Mouse (Mus musculus) 3134 (cell line): ENCODE measurements at regions not wholly inside any gene's neighbourhood (a gene's known extent, or its start where the extent isn't known, plus 50 kb on each side); places are given as distances from the start of the nearest gene placed in this dataset.

ENCODE experiments used
- DNase-seq: peaks from one replicate; pipeline ENCODE4 v3.0.0-alpha.2; 2011; ENCODE audit warnings: low spot score; ENCODE audit not compliant: insufficient read length; ENCODE audit errors: extremely low read depth

DNA sequence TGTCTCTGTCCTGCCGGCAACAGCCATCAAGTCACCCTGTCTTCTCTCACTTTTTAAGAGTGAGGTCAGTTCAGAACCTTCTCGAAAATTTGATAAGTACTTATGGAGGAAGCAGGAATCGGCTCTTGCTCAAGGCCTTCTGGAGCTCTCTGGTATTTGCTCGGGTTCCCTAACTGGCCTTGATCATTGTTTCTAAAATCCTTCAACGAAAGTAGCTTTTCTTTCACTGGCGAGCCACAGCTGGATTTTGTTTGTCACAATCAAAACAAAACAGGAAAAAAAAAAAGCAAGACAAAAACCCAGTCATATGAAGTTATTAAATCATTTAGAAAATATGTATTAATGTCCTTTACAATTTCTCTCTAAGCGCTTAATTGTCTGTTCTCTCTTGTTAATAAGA is 156.6 kb upstream of the Tex13c2 start:
- DNase-seq = no peak

DNA sequence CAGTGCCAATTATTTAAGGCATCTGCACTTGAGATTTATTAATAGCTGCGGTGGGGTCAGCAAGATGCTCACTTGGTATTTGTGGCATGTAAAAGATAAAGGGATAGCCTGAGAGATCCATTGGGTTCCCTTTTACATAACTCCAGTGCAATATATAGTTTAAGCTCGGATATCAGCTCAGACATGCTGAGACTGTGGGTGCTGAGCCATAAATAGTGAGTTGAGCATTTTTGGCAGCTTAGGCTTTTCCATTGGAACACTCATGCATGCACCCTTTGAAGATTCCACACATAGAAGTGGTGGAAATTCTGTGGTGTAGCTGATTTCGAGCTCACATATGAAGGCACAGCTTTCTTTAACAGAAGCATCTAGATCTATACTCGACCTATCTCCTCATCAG is 155.9 kb upstream of the Tex13c2 start:
- DNase-seq = no peak

DNA sequence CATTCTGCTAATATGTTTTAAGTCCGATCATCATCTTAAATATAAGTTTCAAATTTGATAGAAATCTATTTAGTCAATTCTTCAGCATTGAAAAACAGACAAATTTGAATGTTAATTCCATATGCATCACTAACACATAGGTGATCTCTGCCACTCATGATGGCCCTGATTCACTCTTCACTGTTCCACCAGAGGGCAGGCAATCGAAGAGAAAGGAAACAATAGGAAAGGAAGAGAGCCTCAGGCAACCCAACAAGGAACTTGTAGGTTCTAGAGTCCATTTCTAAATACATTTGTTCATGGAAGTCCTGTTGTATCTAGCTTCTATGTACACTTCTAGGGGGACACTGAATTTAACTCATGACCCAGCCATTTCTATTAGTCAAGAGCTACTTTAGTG is 154.7 kb upstream of the Tex13c2 start:
- no peak for DNase-seq

DNA sequence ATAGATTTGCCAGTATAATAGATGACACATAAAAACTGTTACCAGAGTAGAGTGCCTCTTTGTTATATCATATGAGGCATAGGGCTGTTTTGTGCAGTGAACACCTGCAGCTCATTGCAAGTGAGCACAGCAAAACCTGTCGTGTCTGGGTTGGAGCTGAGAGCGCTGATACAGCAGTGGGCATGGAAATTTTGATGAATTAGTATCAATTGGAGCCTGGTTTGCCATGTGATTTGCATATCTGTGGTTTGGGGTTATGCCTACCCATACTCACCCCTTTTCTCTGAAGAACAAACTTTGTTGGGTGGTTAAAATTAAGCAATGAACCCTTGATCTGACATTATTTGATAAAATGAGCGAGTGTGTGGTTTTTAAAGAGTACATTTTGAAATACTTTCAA is 152.7 kb upstream of the Tex13c2 start:
- DNase-seq = no peak

DNA sequence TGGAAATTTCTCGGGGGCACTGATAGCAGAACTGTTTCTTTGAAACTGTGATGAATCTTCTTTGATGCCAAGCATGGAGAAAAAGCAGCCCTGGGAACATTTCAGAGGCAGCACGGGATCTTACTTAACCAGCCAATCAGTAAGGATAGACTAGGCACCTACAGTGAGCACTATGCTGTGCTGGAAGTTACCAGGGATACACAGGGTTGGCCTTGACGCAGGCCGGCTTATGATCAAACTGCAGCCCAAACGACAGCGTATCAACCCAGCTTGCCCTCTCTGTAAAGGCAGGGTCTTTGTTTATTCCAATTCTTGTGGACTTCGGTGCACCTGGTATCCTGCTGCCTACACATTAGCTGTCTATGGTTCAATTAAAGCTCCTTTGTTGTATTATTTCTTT is 147.1 kb upstream of the Tex13c2 start:
- no peak for DNase-seq

DNA sequence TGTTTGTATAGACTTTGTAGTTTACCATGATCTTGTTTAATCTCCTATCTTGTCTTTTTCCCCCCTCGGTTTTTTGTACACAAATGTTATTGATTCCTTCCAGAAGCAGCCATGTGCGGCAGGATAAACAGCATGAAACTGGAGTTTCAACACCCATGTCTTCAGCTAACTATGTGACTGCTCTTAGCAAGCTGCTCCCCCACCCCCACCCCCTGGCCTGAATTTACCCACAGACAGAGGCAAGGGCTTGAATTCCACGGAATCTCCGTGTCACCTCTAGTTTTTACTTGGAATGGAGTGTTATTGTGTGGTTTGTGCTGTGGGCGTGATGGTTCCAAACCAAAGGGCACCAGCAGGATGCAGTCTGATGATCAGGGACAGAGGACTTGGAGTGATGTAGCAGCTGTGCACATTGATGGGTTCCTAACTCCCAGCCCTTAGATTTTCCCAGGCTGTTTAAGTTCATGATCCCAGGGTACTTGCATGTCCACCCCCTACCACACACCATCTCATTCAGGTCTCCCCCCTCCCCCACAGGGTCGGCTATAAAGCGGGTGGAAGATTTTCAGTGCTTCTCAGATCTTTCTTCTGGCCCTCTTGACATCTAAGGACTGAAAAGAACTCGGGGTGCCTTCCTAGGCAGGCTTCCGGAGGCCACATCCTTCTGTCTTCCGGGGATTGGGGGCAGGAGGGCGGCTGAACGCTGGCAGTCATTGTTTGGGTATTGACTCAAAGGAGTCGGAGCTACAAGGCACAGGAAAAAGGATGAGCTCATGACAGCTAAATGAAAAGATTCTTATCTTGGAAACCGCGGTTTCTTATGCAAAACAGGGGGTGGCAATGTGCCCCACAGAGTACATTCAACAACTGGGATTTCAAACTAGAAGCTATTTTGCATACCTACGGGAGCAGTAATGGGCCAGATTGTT is 146.3 kb upstream of the Tex13c2 start:
- DNase-seq = peak; percentile 2

DNA sequence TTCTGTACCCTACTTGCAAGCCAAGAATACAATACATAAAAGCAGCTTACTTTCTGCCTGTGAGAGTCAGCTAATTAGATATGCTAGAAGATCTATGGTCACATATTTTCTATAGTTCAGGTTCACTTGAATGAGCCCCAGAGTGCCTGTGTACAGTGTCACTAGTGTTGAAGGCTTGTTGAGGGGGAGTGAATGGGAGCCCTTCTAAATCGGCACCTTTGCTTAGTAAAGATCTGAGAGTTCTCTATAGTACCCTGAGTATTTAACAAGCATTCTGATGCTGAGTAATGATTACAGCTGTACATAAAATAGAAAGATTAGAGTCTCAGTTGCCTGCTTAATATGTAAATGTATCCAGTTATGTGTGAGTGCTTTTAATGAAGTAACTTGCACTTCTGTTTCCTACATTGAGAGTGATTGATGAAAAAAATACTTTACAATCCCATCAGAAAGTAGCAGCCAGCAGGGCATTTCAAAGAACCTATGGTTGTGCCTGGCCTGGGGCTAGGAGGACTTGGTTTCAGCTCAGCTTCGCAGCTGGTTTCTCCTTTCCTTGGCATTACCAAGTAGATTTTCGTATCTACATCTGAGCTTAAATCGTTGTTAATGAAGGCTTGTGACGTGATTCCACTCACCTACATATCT is 136.8 kb upstream of the Tex13c2 start:
- no peak for DNase-seq

DNA sequence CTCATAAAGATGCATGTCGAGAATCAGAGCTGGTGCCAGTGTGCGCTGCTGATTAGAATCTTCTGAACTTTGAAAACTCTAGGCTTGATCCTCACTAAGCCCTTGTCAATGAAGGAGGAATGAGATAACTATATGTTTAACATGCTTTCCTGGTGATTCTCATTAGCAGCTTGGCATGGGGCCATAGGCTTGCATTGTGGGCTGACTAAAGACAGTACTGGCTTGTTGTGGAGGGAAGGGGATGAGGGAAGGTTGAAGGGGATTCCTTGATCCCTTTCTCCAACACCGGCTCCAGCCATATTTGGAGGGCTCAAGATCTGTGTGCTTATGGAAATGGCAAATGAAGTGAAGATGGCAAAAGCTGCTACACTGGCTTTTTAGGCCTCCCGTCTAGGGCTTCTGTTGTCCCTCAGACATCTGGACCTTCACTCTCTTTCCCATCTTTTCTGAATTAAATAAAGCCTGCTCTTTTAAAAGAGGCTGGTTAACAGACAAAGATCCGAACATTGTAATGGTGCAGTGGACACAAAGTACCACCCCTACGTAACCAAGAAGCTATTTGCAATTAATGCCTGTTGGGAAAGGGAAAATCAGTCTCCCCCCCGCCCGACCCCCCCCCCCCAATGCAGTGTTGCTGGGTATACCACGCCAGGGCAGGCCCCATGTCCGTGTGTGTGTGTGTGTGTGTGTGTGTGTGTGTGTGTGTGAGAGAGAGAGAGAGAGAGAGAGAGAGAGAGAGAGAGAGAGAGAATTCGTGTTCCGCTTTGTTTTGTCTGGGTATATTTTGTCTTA is 129.9 kb upstream of the Tex13c2 start:
- DNase-seq = no peak

DNA sequence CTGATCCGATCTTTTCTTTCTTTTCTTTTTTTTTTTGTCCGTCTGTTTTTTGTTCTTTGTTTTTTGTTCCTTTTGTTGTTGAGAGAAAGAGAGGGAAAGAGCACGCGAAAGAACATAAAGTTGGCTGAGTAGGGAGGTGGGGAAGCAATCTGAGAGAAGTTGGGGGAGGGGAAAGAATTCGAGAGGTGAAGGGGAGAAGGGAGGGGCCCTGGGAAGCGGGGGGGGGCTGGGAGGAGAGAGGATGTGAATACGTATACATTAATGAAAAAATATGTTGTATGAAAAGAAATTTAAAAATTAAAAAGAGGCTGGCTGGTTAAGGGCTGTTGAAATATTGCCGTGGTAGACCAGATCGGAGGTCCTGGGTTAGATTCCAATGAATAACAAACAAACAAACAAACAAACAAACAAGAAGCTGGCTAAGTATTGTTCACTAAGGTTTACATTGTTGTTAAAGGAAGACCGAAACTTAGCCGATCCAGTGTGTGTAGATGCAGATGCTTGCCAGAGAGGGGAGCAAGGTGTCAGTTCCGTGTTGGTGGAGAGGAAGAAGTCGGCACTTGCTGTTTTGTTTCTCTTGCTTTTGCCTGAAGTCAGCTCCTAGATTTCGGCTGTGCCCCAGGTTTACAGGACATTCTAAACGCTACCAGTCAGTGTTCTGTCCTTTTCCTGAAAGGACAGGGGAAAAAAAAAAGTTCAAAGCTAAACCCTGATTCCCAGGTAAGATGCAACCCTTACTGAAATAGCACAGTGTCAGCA is 129.1 kb upstream of the Tex13c2 start:
- no peak for DNase-seq

DNA sequence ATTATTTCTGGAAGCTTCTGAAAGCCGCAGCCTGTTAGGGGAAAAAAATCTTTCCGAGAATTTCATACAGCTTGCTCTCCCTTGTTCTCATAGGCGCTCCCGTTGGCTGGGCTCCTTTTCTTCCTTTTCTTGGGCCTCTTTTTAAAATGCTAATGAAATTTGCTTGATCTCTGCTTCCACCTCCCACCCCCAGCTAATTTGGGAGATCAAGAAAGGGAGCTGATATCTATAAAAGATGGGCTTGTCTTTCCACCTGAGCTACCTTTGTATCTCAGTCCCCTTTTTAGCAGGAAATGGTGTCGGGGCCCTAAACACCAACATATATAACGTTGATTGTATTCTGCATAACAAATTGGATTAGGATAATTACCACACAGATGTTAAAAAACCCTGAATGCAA is 128.5 kb upstream of the Tex13c2 start:
- no peak for DNase-seq

DNA sequence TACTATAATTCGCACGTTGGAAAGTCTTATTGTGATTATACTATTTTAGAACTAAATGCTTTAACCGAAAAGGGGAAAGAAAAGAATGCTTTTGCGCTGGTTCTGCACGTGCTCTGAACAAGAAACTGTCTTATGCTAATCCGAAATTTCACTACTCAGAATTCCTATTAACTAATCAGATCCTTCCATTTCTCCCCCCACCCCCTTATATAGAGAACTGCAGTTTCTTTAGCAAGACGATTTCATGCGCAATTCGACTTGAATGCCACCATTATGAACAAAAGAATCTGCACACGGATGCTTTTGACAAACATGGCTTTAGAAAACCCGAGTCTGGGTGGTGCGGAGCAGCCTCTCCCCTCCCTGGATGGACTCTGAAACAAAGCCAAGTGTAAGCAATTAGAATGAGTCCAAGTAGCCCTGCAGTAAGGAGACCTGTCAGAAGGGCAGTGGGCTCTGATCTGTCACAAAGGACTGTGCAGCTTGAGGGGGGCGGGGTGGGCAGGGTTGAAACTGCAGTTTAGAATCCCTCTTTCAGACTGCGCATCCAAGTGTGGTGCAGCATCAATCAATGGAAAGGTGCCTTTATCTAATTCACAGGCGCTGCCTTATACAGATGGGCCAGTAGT is 128.0 kb upstream of the Tex13c2 start:
- DNase-seq = no peak

DNA sequence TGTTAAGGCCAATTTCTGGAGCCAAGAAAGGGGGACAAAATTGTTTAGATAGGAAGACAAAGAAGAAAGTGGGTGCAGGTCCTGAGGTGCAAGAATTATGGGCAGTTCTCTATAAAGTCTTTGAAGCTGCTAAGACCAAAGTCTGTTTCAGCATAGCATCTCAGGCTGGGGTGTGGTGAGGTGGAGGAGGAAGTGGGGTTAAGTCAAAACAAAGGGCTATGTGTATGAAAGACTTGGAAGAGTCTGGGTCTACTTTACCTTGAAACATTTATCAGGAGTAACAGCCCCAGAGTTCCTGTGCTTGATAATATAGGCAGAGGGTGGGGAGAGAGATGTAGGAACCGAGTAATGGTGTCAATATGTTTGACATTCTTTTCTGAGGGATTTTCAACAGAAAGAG is 125.4 kb upstream of the Tex13c2 start:
- DNase-seq = no peak

DNA sequence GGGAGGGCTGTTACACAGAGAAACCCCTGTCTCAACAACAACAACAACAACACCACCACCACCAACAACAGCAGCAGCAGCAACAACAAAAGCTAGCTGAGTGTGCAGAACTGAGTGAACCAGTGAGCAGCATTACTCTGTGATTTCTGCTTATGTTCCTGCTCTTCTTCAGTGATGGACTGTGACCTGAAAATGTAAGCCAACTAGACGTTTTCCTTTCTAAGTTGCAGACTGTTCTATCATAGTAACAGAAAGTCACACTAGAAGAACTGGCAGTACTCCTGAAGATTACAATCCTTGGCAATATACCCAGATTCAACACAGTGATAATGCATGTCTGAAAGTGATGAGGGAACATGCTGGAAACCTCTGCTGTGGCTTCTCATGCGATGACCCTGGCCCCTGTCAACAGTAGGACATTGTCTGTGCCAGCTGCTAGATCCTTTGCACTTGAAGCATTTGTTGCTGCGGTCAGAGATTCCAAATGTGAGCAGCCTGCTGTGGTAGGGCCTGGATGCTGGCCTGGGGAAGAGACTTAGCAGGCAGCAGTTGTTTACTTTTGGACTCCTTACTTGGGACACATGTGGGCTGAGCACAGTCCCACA is 115.6 kb upstream of the Tex13c2 start:
- no peak for DNase-seq

DNA sequence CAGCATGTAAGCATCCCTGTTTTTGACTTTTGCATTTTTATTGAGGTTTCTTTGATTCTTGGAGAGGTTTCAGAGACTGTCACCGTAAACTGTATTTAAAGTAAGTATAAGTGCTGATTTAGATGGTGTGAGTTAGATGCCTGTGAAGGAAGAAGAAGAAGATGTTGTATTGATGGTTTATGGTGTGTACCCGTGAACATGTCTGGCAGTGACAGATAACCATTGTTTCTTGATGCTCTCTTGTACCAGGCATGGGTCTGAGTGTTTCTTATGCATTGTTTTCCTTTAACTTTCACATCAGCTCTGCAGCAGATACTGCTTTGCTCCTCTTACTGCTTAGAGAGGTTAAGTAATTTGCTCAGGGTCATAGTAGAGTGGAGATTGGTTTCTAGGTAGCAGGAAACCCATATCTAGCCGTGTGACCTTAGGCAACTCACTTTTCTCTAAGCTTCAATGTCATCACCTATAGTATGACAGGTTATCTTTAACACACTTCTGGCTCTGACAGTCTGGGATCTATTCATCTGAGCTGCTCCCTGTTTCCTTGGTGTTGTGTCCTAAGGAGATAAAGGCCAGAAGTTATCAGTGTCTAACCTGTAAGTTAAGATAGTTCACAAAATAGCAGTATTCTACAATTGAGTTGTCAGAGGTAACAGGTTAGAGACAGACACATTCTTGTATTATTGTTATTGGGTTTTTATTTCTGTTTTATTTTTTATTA is 95.5 kb upstream of the Tex13c2 start:
- DNase-seq = no peak

DNA sequence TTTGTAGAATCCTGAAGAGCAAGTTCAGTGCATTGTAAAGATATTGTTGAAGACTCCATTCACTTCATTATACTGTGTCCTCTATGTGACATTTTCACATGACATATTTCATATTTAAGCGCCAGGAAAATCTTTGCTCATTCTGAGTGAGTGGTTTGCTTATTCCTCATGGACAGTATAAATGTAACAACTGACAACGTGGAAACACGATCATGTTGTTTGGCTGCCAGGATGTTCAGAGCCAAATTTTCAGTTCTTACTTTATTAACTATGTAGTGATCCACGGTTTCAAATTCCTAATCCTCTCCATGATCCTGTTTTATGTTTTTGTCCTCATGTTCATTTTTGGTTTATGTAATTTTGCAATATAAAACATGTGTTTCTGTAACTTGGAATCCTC is 93.0 kb upstream of the Tex13c2 start:
- no peak for DNase-seq

DNA sequence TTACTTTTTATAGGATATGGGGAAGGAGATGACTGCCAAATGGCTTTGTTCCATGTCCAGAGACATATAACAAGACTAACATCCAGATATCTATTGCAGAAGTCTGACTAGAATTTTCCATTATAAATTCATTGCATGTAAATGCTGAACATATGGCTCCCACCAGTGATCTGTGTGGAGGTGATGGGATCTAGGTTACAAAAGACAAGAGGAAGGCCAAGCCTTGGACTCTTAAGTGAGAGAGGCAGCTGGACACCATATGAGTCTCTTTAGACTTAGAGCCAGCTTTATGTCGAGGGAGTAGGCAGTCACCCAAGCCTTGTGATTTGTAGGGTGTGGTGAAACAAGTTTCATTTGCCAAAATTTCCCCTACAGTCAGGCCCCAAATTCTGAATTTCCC is 90.7 kb upstream of the Tex13c2 start:
- DNase-seq = no peak

DNA sequence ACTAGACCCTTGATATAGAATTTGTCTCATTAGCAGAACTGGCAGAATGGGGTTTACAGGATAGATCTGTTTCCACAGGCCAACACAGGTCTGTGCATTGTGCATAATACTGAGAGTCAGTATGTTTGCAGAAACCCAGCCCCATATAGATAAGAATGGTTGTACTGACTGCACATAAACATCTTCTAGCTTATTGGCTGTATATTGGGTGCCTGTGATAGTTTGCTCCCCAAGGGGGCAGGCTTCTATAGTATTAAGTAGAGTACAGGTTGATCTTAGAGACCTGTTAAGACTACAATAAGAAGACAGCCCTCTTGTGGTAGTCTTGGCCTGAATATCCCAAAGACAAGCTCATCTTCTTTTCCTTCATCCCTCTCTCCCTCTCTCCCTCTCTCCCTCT is 90.1 kb upstream of the Tex13c2 start:
- no peak for DNase-seq

DNA sequence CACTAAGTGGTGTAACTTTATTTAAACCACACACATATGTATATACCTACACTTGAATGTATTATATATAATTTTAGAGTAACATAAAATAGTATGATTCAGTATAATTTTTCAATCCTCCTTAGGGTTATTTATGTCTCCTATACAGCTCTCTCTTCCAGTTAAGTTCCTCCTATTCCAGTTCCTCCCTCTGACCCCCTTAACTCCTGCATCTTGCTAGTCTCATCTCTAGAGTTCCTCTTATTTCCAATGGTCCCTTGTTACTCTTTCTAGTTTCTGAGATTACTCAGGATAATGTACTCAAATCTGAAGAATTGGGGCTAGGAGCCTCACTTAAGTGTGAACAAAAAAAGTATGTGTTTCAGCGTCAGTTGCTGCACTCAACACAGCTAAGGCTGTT is 88.4 kb upstream of the Tex13c2 start:
- DNase-seq = no peak
